Mouse (Mus musculus): Measurements from ENCODE around the gene Esrrb.

- TF ChIP-seq POLR2A (IDR thresholded peaks at IDR 0.05; ENCODE audit: borderline replicate concordance, low read depth, low read length) (no peak), CTCF (IDR thresholded peaks at IDR 0.05; ENCODE audit: low read depth, low read length) (no peak)
These were observed 112.7 kb downstream of the Esrrb start for GRCm38 (mm10) chr12:86473630-86474029.

Measured in bone marrow macrophage, adult 2 months (primary cell).